Mouse (Mus musculus): ENCODE data around the gene Galnt10. TPM values are rescaled to one million over a fixed set of nuclear protein-coding genes. Genes with fewer than 3 reads are reported as not detected.

Galnt10 gene
- total RNA-seq, 1 experiment = 13.5 TPM

DNA sequence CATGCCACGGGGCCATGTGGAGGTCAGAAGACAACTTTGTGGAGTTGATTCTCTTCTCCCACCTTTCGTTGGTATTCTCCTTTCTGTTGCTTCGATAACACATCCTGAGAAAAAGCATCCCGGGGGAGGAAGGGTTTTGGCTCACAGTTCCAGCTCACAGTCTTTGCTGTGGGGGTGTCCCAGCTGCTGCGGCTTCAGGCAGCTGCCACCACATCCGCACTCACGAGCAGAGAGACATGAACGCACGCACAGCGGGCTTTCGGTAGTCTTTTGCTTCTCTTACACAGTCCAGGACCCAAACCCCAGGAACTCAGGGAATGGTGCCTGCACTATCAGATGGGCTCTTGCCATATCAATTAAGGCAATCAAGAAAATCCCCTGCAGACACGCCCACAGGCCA lies 37.9 kb downstream of the Galnt10 start:
- H3K27ac ChIP-seq (ENCODE audit: insufficient read depth, low read depth, low read length, poor library complexity, severe bottlenecking) = no peak overlapping the region

DNA sequence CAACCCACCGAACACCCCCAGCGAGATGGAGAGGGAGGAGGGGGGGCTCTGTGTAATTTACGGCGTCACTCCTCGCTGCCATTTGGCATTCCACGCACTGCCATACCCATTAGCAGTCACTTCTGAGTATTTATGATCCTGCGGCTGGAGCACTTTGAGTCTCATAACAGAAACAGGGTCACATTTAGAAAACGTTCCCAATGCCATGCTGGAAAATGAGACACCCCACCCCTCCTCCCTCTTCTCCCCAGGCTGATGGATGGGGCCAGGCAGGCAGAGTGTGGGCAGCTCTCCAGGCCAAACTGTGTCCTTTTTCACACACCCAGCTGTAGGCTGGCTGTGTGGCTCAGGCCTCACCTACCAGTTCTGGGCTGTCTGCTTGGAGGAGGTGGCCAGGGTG lies 38.7 kb downstream of the Galnt10 start:
- in situ Hi-C loops (cut with MboI; ENCODE audit: low sequenced_read_pairs in 2 of 2, unreplicated experiment in 2 of 2) = no loop called here
- no peak for DNase-seq (ENCODE audit: low read depth, low spot score)
- Histone ChIP-seq H3K9ac (ENCODE audit: insufficient read depth, low read depth, low read length, poor library complexity, severe bottlenecking) (no peak overlapping the region), H3K4me1 (ENCODE audit: control insufficient read depth in 2 of 2, insufficient read depth in 2 of 2, low read length in 2 of 2, poor library complexity in 1 of 2) (peaks cover 2 to 16% of the 10 kb centered on the region in 2 experiments; a peak in 3 of 4 replicates), H3K4me3 (ENCODE audit: insufficient read depth in 1 of 2, low read depth in 1 of 2, low read length in 2 of 2, poor library complexity in 1 of 2, severe bottlenecking in 1 of 2) (no peak overlapping the region), H3K27ac (ENCODE audit: insufficient read depth, low read depth, low read length, poor library complexity, severe bottlenecking) (no peak overlapping the region), H3K36me3 (ENCODE audit: control insufficient read depth, insufficient read depth, low read length, poor library complexity, severe bottlenecking) (no peaks in the 10 kb centered on the region), H3K9me3 (ENCODE audit: control insufficient read depth, insufficient read depth, low read depth, low read length) (no peaks in the 10 kb centered on the region)
- TF ChIP-seq CHD2 (IDR thresholded peaks at IDR 0.05; ENCODE audit: low read depth, low read length) = no peak
- no peak for TF ChIP-seq ZNF384 (IDR thresholded peaks at IDR 0.05; ENCODE audit: low read depth, low read length)
- no peak for TF ChIP-seq HCFC1 (IDR thresholded peaks at IDR 0.05; ENCODE audit: borderline replicate concordance, insufficient read depth, low read length)
- no peak for TF ChIP-seq ZC3H11A (IDR thresholded peaks at IDR 0.05; ENCODE audit: borderline replicate concordance, low read depth, low read length)
- no peak for TF ChIP-seq MAFK (IDR thresholded peaks at IDR 0.05; ENCODE audit: insufficient read depth, low read depth, low read length)

More for the DNA sequence above, 37.9 kb downstream of the Galnt10 start:
- no peak overlapping the region for H3K4me3 ChIP-seq (ENCODE audit: insufficient read depth in 1 of 2, low read depth in 1 of 2, low read length in 2 of 2, poor library complexity in 1 of 2, severe bottlenecking in 1 of 2)
- in situ Hi-C loops (cut with MboI; ENCODE audit: low sequenced_read_pairs in 2 of 2, unreplicated experiment in 2 of 2) = no loop called here
- H3K36me3 ChIP-seq (ENCODE audit: control insufficient read depth, insufficient read depth, low read length, poor library complexity, severe bottlenecking) = no peaks in the 10 kb centered on the region
- TF ChIP-seq HCFC1 (IDR thresholded peaks at IDR 0.05; ENCODE audit: borderline replicate concordance, insufficient read depth, low read length) = no peak
- no peak for TF ChIP-seq ZC3H11A (IDR thresholded peaks at IDR 0.05; ENCODE audit: borderline replicate concordance, low read depth, low read length)
- TF ChIP-seq ZNF384 (IDR thresholded peaks at IDR 0.05; ENCODE audit: low read depth, low read length) = no peak
- TF ChIP-seq MAFK (IDR thresholded peaks at IDR 0.05; ENCODE audit: insufficient read depth, low read depth, low read length) = no peak
- no peak for TF ChIP-seq CHD2 (IDR thresholded peaks at IDR 0.05; ENCODE audit: low read depth, low read length)
- H3K9me3 ChIP-seq (ENCODE audit: control insufficient read depth, insufficient read depth, low read depth, low read length) = no peaks in the 10 kb centered on the region
- H3K4me1 ChIP-seq (ENCODE audit: control insufficient read depth in 2 of 2, insufficient read depth in 2 of 2, low read length in 2 of 2, poor library complexity in 1 of 2) = peaks cover 2 to 16% of the 10 kb centered on the region in 2 experiments; a peak in 3 of 4 replicates
- H3K9ac ChIP-seq (ENCODE audit: insufficient read depth, low read depth, low read length, poor library complexity, severe bottlenecking) = no peak overlapping the region
- no peak for DNase-seq (ENCODE audit: low read depth, low spot score)

DNA sequence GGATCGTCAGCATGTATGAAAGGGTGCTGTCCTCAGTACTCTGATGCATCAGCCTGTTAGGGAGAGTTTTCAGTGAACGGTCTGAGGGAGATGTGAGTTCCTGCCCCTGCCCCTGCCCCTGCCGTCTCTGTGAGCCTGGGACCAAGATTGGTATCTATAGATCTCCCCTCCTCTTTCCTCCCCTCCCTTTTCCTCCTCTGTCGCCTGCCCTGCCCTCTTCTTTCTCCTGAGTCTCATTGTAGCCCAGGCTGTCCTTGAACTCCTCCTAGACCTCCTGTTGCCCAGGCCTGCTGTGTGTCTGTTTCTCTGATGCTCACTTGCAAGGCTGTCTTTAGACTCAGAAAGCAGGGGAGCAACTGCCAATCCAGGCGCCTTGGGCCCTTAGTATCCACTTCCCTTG lies 39.6 kb downstream of the Galnt10 start:
- TF ChIP-seq ZC3H11A (IDR thresholded peaks at IDR 0.05; ENCODE audit: borderline replicate concordance, low read depth, low read length) = no peak
- H3K4me3 ChIP-seq (ENCODE audit: insufficient read depth in 1 of 2, low read depth in 1 of 2, low read length in 2 of 2, poor library complexity in 1 of 2, severe bottlenecking in 1 of 2) = no peak overlapping the region
- DNase-seq (ENCODE audit: low read depth, low spot score) = no peak
- H3K9ac ChIP-seq (ENCODE audit: insufficient read depth, low read depth, low read length, poor library complexity, severe bottlenecking) = no peak overlapping the region
- H3K36me3 ChIP-seq (ENCODE audit: control insufficient read depth, insufficient read depth, low read length, poor library complexity, severe bottlenecking) = no peaks in the 10 kb centered on the region
- no peak overlapping the region for H3K27ac ChIP-seq (ENCODE audit: insufficient read depth, low read depth, low read length, poor library complexity, severe bottlenecking)
- peaks cover 2 to 16% of the 10 kb centered on the region in 2 experiments; a peak in 3 of 4 replicates for H3K4me1 ChIP-seq (ENCODE audit: control insufficient read depth in 2 of 2, insufficient read depth in 2 of 2, low read length in 2 of 2, poor library complexity in 1 of 2)
- H3K9me3 ChIP-seq (ENCODE audit: control insufficient read depth, insufficient read depth, low read depth, low read length) = no peaks in the 10 kb centered on the region
- in situ Hi-C loops (cut with MboI; ENCODE audit: low sequenced_read_pairs in 2 of 2, unreplicated experiment in 2 of 2) = no loop called here

GRCm38 (mm10) chr11:57685689-57686454 lies 40.6 kb downstream of the Galnt10 start:
- H3K9me3 ChIP-seq (ENCODE audit: control insufficient read depth, insufficient read depth, low read depth, low read length) = no peaks in the 10 kb centered on the region
- TF ChIP-seq ZC3H11A (IDR thresholded peaks at IDR 0.05; ENCODE audit: borderline replicate concordance, low read depth, low read length) (no peak), HCFC1 (IDR thresholded peaks at IDR 0.05; ENCODE audit: borderline replicate concordance, insufficient read depth, low read length) (no peak), ZNF384 (IDR thresholded peaks at IDR 0.05; ENCODE audit: low read depth, low read length) (no peak), MAFK (IDR thresholded peaks at IDR 0.05; ENCODE audit: insufficient read depth, low read depth, low read length) (no peak), CHD2 (IDR thresholded peaks at IDR 0.05; ENCODE audit: low read depth, low read length) (no peak)
- H3K27ac ChIP-seq (ENCODE audit: insufficient read depth, low read depth, low read length, poor library complexity, severe bottlenecking) = peak overlapping the region; percentile 33; the same call in 1 of the 2 replicates
- H3K4me1 ChIP-seq (ENCODE audit: control insufficient read depth in 2 of 2, insufficient read depth in 2 of 2, low read length in 2 of 2, poor library complexity in 1 of 2) = peaks cover 2 to 12% of the 10 kb centered on the region in 2 experiments; a peak in 3 of 4 replicates
- in situ Hi-C loops (cut with MboI; ENCODE audit: low sequenced_read_pairs in 2 of 2, unreplicated experiment in 2 of 2) = no loop called here
- H3K9ac ChIP-seq (ENCODE audit: insufficient read depth, low read depth, low read length, poor library complexity, severe bottlenecking) = no peak overlapping the region
- no peak overlapping the region for H3K4me3 ChIP-seq (ENCODE audit: insufficient read depth in 1 of 2, low read depth in 1 of 2, low read length in 2 of 2, poor library complexity in 1 of 2, severe bottlenecking in 1 of 2)
- DNase-seq (ENCODE audit: low read depth, low spot score) = no peak
- no peaks in the 10 kb centered on the region for H3K36me3 ChIP-seq (ENCODE audit: control insufficient read depth, insufficient read depth, low read length, poor library complexity, severe bottlenecking)

Measured in ES-E14 (cell line).